Mouse (Mus musculus) c-Kit-positive CD71-positive TER-119-negative erythroid progenitor cells, embryonic 14.5 days (primary cell): ENCODE results near the gene Gm1673.
"Not testable (repeated sequence)": the region's sequence is repeated elsewhere in the genome, so short reads cannot be mapped to it uniquely, and the experiment has no call there.

ENCODE experiments used
- DNase-seq: peaks from one replicate; pipeline ENCODE4 v3.0.0-alpha.2; 2013; ENCODE audit warnings: low read depth

Gene Gm1673

DNA sequence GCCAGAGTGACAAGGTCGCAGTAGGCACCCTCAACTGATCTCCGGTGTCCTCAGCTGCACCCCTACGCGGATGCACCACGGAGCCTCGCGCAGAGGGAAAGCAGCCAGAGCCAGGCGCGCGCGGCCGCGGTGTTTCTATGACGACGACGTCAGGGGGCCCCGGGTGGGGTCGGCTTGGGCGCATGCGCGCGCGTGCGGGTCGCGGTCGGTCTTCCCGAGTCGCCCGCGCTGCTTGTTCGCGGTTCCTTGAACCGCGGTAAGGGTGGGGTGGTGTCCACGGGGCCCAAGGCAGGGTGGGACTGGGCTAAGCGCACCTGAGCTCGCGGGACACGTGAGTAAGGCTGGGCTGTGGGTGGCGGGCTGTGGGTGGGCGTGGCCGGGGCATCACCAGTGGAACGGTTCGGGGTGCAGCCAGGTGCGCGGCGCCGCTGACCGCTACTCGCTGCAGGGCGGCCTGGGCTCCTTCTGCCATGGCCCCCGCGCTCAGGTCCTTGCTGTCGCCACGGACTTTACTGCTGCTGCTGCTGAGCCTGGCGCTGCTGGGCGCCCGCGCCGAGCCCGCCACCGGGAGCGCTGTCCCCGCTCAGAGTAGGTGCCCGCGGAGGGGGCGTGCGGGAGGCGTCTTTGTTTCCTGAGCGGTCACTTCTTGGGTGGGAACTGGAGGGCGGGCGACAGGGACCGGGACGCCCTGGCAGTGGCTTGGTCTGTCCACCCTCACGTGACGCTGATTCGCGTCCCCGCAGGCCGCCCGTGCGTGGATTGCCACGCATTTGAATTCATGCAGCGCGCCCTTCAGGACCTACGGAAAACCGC is at the start of gene Gm1673:
Gm1673 (plus strand) TSS at position 125 of the 813 bp plus-strand sequence.
- DNase-seq, result no peak

DNA sequence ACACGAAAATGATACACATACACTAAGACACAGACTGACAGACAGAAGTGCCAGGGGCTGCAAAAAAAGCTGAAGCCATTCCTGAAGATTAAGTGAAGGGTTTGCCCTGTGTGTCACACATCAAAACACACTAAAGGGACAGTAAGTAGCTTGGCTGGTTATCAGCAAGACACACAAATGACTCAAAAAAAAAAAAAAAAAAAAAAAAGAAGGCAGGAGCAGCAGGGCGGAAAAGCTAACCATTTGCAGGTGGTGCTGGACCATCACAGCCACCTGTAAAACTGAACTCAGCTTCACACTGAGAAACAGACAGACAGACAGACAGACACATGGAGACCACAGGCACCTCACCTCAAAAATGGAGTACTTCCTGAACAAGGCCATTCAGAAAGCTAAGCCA is 49.2 kb upstream of the Gm1673 start:
- no peak for DNase-seq

DNA sequence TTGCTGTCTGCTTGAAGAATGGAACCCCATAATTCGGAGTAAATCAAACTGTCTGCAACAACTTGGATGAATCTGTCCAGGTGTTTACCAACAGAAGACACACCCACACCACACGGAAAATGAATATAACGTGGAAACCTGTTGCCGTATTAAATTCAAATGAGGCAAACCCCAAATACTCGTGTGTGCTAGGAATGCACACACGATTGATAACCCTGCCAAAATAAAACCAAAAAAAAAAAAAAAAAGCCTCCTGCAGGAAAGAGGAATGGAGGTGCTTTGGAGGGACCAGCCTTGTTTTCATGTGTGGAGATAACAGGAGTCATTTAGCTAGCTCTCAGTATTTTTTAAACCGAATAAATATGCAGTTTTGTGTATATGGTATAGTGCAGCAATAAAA is 48.4 kb upstream of the Gm1673 start:
- no peak for DNase-seq

- no peak for DNase-seq
Measured at GRCm38 (mm10) chr5:33935700-33936111, 47.5 kb upstream of the Gm1673 start.

DNA sequence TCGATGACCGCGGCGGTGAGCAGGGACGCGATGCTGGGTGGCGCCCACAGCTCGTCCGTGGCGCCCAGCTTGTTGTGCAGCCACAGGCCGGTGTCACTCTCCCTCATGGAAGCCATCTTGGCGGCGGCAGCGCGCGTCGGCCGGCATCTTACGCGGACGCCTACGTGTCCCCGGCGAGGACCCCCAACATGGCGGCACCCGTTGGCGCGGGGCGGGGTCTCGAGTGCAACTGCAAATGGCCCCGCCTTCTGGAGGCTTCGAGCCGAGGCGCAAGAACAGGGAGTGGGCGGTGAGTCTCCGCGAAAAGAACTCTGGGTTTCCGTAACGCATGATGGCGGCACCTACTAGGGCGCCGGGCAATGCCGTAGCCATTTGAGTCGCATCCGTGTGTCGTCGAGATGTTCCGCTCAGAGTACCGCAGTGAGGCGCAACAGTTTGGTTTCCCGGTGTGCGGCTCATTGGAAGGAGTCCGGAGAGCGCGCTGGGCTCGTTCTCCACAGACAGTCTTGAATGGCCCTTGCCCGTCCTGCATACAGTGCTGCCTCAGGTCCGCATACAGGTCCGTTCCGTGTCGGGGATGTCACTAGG is 47.0 kb upstream of the Gm1673 start, which contains the start of gene Nelfa:
Nelfa (minus strand) TSS at position 294 of the 588 bp plus-strand sequence.
- DNase-seq, result peak; percentile 93

DNA sequence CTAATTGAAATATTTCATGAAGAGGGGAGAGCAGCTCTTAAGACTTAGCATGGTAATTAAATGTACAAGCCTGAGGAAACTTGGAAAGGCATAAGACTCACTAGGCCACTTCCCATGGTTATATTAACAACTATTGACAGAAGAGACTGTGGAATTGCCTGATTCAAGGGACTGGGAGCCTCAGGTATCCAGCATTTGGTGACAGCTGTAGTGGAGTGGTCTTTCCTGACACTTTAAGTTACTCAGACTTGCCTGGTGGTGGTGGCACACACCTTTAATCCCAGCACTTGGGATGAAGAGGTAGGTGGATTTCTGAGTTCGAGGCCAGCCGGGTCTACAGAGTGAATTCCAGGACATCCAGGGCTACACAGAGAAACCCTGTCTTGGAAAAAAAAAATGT is 46.0 kb upstream of the Gm1673 start:
- DNase-seq, result no peak

GRCm38 (mm10) chr5:33938448-33938847 is 44.8 kb upstream of the Gm1673 start:
- no peak for DNase-seq

- DNase-seq, result not testable (repeated sequence)
Measured at GRCm38 (mm10) chr5:33947035-33947434, 36.2 kb upstream of the Gm1673 start.

DNA sequence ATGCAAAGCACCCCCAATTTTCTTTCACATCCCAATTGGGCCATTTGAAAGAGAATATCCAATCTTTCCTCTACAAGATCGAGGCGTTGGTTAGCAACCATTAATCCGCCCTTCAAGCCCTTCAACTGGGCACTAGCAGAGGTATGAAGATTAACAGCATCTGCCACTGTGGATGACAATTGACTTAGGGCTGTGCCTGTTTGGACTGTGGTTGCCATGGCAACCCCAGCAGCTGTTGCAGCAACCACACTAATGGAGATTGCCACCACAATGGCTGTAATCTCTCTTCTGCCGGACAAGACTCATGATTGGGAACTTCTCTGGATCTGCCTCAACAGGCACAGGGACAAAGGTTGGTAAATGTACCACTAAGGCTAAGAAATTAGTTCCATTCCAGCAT is 34.9 kb upstream of the Gm1673 start:
- DNase-seq, result no peak

- no peak for DNase-seq
Measured at GRCm38 (mm10) chr5:33953471-33954185, 29.6 kb upstream of the Gm1673 start.

GRCm38 (mm10) chr5:33954354-33954753 is 28.9 kb upstream of the Gm1673 start:
- DNase-seq, result no peak

DNA sequence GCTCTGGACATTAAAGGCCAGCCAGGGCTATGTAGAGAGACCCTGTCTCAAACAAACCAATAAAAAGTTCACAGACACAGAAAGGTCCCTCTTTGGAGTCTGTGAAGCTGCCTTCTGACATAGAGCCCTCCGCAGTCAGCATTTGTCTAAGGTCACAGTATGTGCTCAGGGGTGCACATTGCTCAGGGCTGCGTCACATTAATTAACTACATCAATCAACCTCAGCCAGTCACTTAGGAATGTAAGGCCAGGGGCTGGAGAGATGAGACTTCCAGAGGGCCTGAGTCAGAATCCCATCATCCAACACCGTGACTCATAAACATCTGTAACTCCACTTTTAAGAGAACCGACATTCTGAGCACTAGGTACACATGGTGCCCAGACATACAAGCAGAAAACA is 27.4 kb upstream of the Gm1673 start:
- no peak for DNase-seq

DNA sequence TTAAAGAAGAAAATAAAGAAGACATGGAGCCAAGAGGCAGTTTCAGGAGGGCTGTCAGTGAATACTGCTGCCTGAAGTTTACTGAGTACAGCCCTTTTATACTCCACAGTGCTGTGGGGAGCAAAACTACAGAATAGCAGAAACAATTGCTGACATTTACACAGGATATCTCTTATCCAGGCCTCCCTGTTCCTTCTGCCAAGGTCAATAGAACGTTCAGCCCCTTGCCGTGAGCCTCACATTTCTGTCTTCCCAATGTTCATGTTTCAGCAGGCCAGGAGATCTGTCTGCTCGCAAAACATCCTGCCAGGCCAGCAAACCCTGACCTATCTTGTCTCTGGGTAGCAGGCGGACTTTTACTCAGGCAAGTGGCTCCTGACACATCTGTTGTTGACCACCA is 23.9 kb upstream of the Gm1673 start:
- DNase-seq, result no peak

GRCm38 (mm10) chr5:33974736-33975135 is 8.5 kb upstream of the Gm1673 start:
- no peak for DNase-seq

GRCm38 (mm10) chr5:33976267-33976666 is 7.0 kb upstream of the Gm1673 start:
- no peak for DNase-seq

- DNase-seq, result no peak
Measured at GRCm38 (mm10) chr5:33982731-33983259, 438 bp upstream of the Gm1673 start.

DNA sequence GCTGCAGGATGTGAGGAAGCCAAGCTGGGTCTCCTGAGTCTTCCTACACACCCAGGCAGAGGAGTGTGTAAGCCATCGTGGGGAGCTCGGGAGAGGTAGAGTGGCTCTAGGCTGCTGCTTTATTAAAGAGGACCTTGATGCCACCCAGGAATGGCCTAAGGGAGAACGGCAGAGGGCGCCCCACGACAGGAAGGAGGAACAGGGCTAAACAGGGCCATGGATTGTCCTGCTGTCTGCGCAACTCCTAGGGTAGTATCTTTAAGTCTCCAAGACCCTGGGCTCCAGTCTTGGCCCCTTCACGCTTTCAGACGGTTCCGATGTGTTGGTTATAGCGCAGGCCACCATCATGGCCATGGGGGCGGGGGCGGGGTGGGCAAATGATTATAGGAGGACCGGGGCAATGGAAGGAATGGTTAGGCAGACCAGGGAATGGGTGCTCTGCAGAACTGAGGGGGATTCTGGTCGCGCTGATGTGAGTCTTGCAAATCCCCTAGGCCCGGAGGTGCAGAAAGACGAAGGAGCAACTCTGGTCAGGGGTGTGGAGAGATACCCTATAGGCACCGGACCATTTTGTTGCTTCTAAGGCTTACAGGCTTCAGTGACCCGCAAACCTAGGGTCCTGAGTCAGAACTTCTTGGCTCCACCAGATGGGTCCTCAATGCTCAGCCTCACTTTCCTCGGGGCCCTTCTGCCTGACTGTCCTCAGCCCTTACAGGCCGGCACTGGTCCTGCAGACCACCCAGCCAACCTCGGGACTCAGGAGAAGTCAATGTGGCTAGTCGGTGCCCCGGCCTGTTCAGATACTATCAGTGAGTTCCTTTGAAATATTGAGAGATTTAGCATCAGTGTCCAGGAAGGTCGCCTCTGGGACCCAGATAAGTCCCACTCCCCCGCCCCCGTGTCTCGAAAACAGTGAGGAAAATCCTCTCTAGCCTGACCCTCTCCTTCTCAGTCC is 11.7 kb downstream of the Gm1673 start:
- DNase-seq, result peak; percentile 25

- DNase-seq, result no peak
Measured at GRCm38 (mm10) chr5:33995843-33996693, 12.8 kb downstream of the Gm1673 start, which contains the start of gene Nat8l. TSS of gene Nat8l (plus strand) at chr5:33995984.

DNA sequence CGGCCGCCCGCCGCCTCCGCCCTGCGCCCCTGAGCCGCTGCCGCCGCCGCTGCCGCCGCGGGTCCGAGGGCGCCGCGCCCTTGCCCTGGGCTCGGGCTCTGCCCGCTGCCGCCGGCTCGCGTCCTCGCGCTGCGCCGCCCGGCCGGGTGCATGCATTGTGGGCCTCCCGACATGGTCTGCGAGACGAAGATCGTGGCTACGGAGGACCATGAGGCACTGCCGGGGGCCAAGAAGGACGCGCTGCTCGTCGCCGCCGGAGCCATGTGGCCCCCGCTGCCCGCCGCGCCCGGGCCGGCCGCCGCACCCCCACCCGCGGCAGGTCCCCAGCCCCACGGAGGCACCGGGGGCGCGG is 13.4 kb downstream of the Gm1673 start:
- DNase-seq, result no peak

GRCm38 (mm10) chr5:33997051-33997741 is 14.0 kb downstream of the Gm1673 start:
- no peak for DNase-seq
